Mouse (Mus musculus): ENCODE data around the gene Cacybp. TPM values are rescaled to one million over a fixed set of nuclear protein-coding genes. Genes with fewer than 3 reads are reported as not detected.

The Cacybp gene
- total RNA-seq (2015) (338 and 369 TPM in 2 replicates), total RNA-seq (2017) (281 and 317 TPM in 2 replicates)

GRCm38 (mm10) chr1:160212703-160213669 is at the start of gene Cacybp:
TSS of gene Cacybp (minus strand) at chr1:160212875.
- ATAC-seq (replicated peaks; ENCODE audit: poor library complexity), result peak; percentile 86

GRCm38 (mm10) chr1:160262415-160262814 is 49.7 kb upstream of the Cacybp start:
- ATAC-seq (replicated peaks; ENCODE audit: poor library complexity), result peak; percentile 15; the same call in 1 of the 2 replicates

- ATAC-seq (replicated peaks; ENCODE audit: poor library complexity), result no peak
Measured at GRCm38 (mm10) chr1:160261849-160262248, 49.2 kb upstream of the Cacybp start.

- no peak for ATAC-seq (replicated peaks; ENCODE audit: poor library complexity)
Measured at GRCm38 (mm10) chr1:160260605-160261004, 47.9 kb upstream of the Cacybp start.

GRCm38 (mm10) chr1:160259884-160260283 is 47.2 kb upstream of the Cacybp start:
- no peak for ATAC-seq (replicated peaks; ENCODE audit: poor library complexity)

GRCm38 (mm10) chr1:160253108-160253507 is 40.4 kb upstream of the Cacybp start:
- ATAC-seq (replicated peaks; ENCODE audit: poor library complexity), result no peak

- peak; percentile 56 for ATAC-seq (replicated peaks; ENCODE audit: poor library complexity)
Measured at GRCm38 (mm10) chr1:160251388-160252007, 38.8 kb upstream of the Cacybp start.

- ATAC-seq (replicated peaks; ENCODE audit: poor library complexity), result no peak
Measured at GRCm38 (mm10) chr1:160250782-160251181, 38.1 kb upstream of the Cacybp start.

- no peak for ATAC-seq (replicated peaks; ENCODE audit: poor library complexity)
Measured at GRCm38 (mm10) chr1:160249786-160250185, 37.1 kb upstream of the Cacybp start.

GRCm38 (mm10) chr1:160247473-160247872 is 34.8 kb upstream of the Cacybp start:
- no peak for ATAC-seq (replicated peaks; ENCODE audit: poor library complexity)

GRCm38 (mm10) chr1:160246844-160247243 is 34.2 kb upstream of the Cacybp start:
- ATAC-seq (replicated peaks; ENCODE audit: poor library complexity), result peak; percentile 49

- peak; percentile 76 for ATAC-seq (replicated peaks; ENCODE audit: poor library complexity)
Measured at GRCm38 (mm10) chr1:160245954-160246353, 33.3 kb upstream of the Cacybp start.

- ATAC-seq (replicated peaks; ENCODE audit: poor library complexity), result no peak
Measured at GRCm38 (mm10) chr1:160244689-160245088, 32.0 kb upstream of the Cacybp start.

- no peak for ATAC-seq (replicated peaks; ENCODE audit: poor library complexity)
Measured at GRCm38 (mm10) chr1:160240091-160240490, 27.4 kb upstream of the Cacybp start.

- ATAC-seq (replicated peaks; ENCODE audit: poor library complexity), result no peak
Measured at GRCm38 (mm10) chr1:160238852-160239443, 26.3 kb upstream of the Cacybp start.

- ATAC-seq (replicated peaks; ENCODE audit: poor library complexity), result no peak
Measured at GRCm38 (mm10) chr1:160237981-160238380, 25.3 kb upstream of the Cacybp start.

GRCm38 (mm10) chr1:160233921-160234320 is 21.2 kb upstream of the Cacybp start:
- peak; percentile 94 for ATAC-seq (replicated peaks; ENCODE audit: poor library complexity)

- ATAC-seq (replicated peaks; ENCODE audit: poor library complexity), result no peak
Measured at GRCm38 (mm10) chr1:160232113-160232512, 19.4 kb upstream of the Cacybp start.

GRCm38 (mm10) chr1:160231013-160231412 is 18.3 kb upstream of the Cacybp start:
- ATAC-seq (replicated peaks; ENCODE audit: poor library complexity), result no peak

- no peak for ATAC-seq (replicated peaks; ENCODE audit: poor library complexity)
Measured at GRCm38 (mm10) chr1:160227850-160228249, 15.2 kb upstream of the Cacybp start.

GRCm38 (mm10) chr1:160227196-160227595 is 14.5 kb upstream of the Cacybp start:
- peak; percentile 86 for ATAC-seq (replicated peaks; ENCODE audit: poor library complexity)
